Mouse (Mus musculus): Measurements from ENCODE around the gene Pknox2. TPM values are rescaled to one million over a fixed set of nuclear protein-coding genes. Genes with fewer than 3 reads are reported as not detected.

The Pknox2 gene
- total RNA-seq, 1 experiment from 2014 or later, result not detected

GRCm38 (mm10) chr9:36881615-36882014, 265.6 kb downstream of the Pknox2 start:
- no peak for ATAC-seq (replicated peaks; ENCODE audit: insufficient number of reproducible peaks, low FRiP score, low TSS enrichment, poor library complexity, severe bottlenecking)

- no peak for ATAC-seq (replicated peaks; ENCODE audit: insufficient number of reproducible peaks, low FRiP score, low TSS enrichment, poor library complexity, severe bottlenecking)
Measured at GRCm38 (mm10) chr9:36876787-36877186, 270.4 kb downstream of the Pknox2 start.

- no peak for ATAC-seq (replicated peaks; ENCODE audit: insufficient number of reproducible peaks, low FRiP score, low TSS enrichment, poor library complexity, severe bottlenecking)
Measured at GRCm38 (mm10) chr9:36876313-36876712, 270.9 kb downstream of the Pknox2 start.

- ATAC-seq (replicated peaks; ENCODE audit: insufficient number of reproducible peaks, low FRiP score, low TSS enrichment, poor library complexity, severe bottlenecking), result no peak
Measured at GRCm38 (mm10) chr9:36873796-36874195, 273.4 kb downstream of the Pknox2 start.

GRCm38 (mm10) chr9:36870263-36870662, 276.9 kb downstream of the Pknox2 start:
- no peak for ATAC-seq (replicated peaks; ENCODE audit: insufficient number of reproducible peaks, low FRiP score, low TSS enrichment, poor library complexity, severe bottlenecking)

GRCm38 (mm10) chr9:36868662-36869061, 278.5 kb downstream of the Pknox2 start:
- ATAC-seq (replicated peaks; ENCODE audit: insufficient number of reproducible peaks, low FRiP score, low TSS enrichment, poor library complexity, severe bottlenecking), result no peak

GRCm38 (mm10) chr9:36864862-36865813, 282.1 kb downstream of the Pknox2 start:
- no peak for ATAC-seq (replicated peaks; ENCODE audit: insufficient number of reproducible peaks, low FRiP score, low TSS enrichment, poor library complexity, severe bottlenecking)

- ATAC-seq (replicated peaks; ENCODE audit: insufficient number of reproducible peaks, low FRiP score, low TSS enrichment, poor library complexity, severe bottlenecking), result no peak
Measured at GRCm38 (mm10) chr9:36863694-36864093, 283.5 kb downstream of the Pknox2 start.

- ATAC-seq (replicated peaks; ENCODE audit: insufficient number of reproducible peaks, low FRiP score, low TSS enrichment, poor library complexity, severe bottlenecking), result no peak
Measured at GRCm38 (mm10) chr9:36862576-36862975, 284.6 kb downstream of the Pknox2 start.

GRCm38 (mm10) chr9:36858677-36859076, 288.5 kb downstream of the Pknox2 start:
- no peak for ATAC-seq (replicated peaks; ENCODE audit: insufficient number of reproducible peaks, low FRiP score, low TSS enrichment, poor library complexity, severe bottlenecking)

GRCm38 (mm10) chr9:36857476-36858117, 289.6 kb downstream of the Pknox2 start:
- ATAC-seq (replicated peaks; ENCODE audit: insufficient number of reproducible peaks, low FRiP score, low TSS enrichment, poor library complexity, severe bottlenecking), result no peak

GRCm38 (mm10) chr9:36856351-36856750, 290.9 kb downstream of the Pknox2 start:
- no peak for ATAC-seq (replicated peaks; ENCODE audit: insufficient number of reproducible peaks, low FRiP score, low TSS enrichment, poor library complexity, severe bottlenecking)

- ATAC-seq (replicated peaks; ENCODE audit: insufficient number of reproducible peaks, low FRiP score, low TSS enrichment, poor library complexity, severe bottlenecking), result no peak
Measured at GRCm38 (mm10) chr9:36852175-36852574, 295.0 kb downstream of the Pknox2 start.

- no peak for ATAC-seq (replicated peaks; ENCODE audit: insufficient number of reproducible peaks, low FRiP score, low TSS enrichment, poor library complexity, severe bottlenecking)
Measured at GRCm38 (mm10) chr9:36850091-36850490, 297.1 kb downstream of the Pknox2 start.

- ATAC-seq (replicated peaks; ENCODE audit: insufficient number of reproducible peaks, low FRiP score, low TSS enrichment, poor library complexity, severe bottlenecking), result no peak
Measured at GRCm38 (mm10) chr9:36848661-36849060, 298.5 kb downstream of the Pknox2 start.

GRCm38 (mm10) chr9:36846346-36846745, 300.9 kb downstream of the Pknox2 start:
- ATAC-seq (replicated peaks; ENCODE audit: insufficient number of reproducible peaks, low FRiP score, low TSS enrichment, poor library complexity, severe bottlenecking), result no peak

Data from monocyte, adult 5-6 weeks (primary cell).